Mouse (Mus musculus): ENCODE results near the gene Prdm16. TPM values are rescaled to one million over a fixed set of nuclear protein-coding genes. Genes with fewer than 3 reads are reported as not detected.

The Prdm16 gene
- polyA plus RNA-seq, 1 experiment = not detected

DNA sequence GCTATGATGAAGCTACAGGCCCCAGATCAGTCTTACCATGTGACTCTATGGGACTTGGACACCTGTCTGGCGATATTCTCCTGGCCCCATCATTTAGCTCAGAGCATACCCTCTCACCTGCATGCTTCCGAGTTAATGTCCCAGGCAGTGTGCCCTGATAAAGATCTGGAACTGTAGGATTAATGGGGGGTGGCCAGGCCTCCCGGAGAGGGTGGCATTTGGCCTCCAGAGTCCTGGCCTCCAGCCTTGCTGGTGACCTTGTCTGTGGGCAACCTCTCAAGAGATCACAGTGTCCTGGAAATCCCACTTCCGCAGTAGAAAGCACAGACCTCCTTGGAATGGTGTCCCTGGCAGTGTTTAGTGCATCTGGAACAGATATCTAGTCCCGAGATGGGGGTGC is 131.4 kb downstream of the Prdm16 start:
- Histone ChIP-seq H3K36me3 (ENCODE audit: control insufficient read depth, insufficient read depth) (no peaks in the 10 kb centered on the region), H3K79me2 (ENCODE audit: control insufficient read depth, insufficient read depth) (no peaks in the 10 kb centered on the region), H3K4me3 (no peak overlapping the region), H3K27me3 (ENCODE audit: control insufficient read depth, insufficient read depth, insufficient read length) (no peaks in the 10 kb centered on the region), H3K4me2 (ENCODE audit: low read depth) (no peak overlapping the region), H3ac (ENCODE audit: control insufficient read depth, insufficient read length) (no peak overlapping the region)
- TF ChIP-seq TCF3 (IDR thresholded peaks at IDR 0.05; ENCODE audit: insufficient read length, low read depth) = no peak
- TF ChIP-seq MYOG (IDR thresholded peaks at IDR 0.05; ENCODE audit: control insufficient read depth in 1 of 3, insufficient read depth in 1 of 3, insufficient read length in 2 of 3, low read depth in 2 of 3) = no peak
- no peak for TF ChIP-seq REST (IDR thresholded peaks at IDR 0.05; ENCODE audit: insufficient read depth, insufficient read length)
- no peak for TF ChIP-seq USF1 (IDR thresholded peaks at IDR 0.05; ENCODE audit: low read depth)
- no peak for TF ChIP-seq CEBPB (IDR thresholded peaks at IDR 0.05; ENCODE audit: insufficient read depth, poor library complexity, severe bottlenecking)
- TF ChIP-seq TCF12 (IDR thresholded peaks at IDR 0.05; ENCODE audit: insufficient read depth, poor library complexity, severe bottlenecking) = no peak
- no peak for TF ChIP-seq POLR2AphosphoS2 (IDR thresholded peaks at IDR 0.05; ENCODE audit: insufficient read length, low read depth)
- no peak for TF ChIP-seq MYOD1 (IDR thresholded peaks at IDR 0.05; ENCODE audit: control insufficient read depth in 1 of 3, insufficient read length in 2 of 3, low read depth in 2 of 3)
- TF ChIP-seq MAX (IDR thresholded peaks at IDR 0.05; ENCODE audit: low read depth) = no peak

DNA sequence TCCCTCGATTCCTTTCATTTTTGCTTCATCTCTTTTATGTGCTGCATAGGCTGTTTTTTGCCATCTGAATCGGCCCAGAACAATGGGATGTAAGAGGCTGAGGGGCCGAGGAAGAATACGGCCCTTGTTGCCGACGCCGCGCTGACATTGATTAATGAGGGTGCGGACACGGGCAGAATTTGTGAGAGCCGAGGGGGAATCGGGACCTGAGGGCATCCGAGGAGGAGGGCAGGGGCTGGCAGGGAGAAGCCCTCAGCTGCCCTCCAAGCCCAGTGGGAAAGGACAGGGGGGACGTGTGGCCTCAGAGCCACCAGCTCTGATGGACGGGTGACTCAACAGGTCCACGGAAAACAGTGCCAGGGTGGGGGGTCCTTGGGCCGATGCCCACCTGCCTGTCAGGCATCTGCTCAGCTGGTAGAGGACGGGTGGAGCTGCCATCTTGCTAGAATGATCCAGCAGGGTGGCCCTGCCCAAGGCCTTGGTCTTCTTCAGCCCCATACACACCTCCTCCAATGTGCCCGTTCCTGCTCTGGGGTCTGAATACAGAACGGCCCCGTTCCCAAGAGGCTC is 133.3 kb downstream of the Prdm16 start:
- no peaks in the 10 kb centered on the region for H3K36me3 ChIP-seq (ENCODE audit: control insufficient read depth, insufficient read depth)
- no peak for TF ChIP-seq TCF3 (IDR thresholded peaks at IDR 0.05; ENCODE audit: insufficient read length, low read depth)
- no peaks in the 10 kb centered on the region for H3K79me2 ChIP-seq (ENCODE audit: control insufficient read depth, insufficient read depth)
- no peaks in the 10 kb centered on the region for H3K27me3 ChIP-seq (ENCODE audit: control insufficient read depth, insufficient read depth, insufficient read length)
- H3K4me3 ChIP-seq = no peak overlapping the region
- no peak overlapping the region for H3K4me2 ChIP-seq (ENCODE audit: low read depth)
- no peak overlapping the region for H3ac ChIP-seq (ENCODE audit: control insufficient read depth, insufficient read length)

DNA sequence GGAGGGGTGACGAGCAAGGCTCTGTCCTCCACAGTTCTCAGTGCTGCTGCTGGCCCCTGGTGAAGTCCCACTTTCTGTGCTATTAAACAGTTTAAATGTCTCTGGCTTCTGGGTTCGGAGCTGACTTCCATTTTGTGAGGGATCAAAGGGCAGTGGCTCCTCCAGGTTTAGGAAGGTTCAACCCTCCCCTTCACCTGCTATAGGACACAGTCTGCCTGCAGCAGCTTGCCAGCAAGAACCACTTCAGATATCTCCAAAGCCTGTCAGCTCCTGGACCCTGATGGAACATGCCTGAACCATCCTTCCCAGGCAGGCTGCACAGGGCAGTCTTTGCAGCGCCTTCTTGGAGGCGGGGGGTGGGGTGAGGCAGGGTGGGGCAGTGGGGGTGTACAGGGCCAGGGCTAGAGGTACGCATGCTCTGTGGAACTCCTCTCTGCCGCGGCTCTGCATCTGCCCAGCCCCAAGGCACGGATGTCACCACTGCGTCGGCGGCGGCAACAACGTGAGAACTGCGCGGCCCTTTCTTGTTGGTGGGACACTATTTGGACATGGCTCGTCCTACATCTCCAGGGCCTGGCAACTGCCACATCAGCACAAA is 134.2 kb downstream of the Prdm16 start:
- no peaks in the 10 kb centered on the region for H3K27me3 ChIP-seq (ENCODE audit: control insufficient read depth, insufficient read depth, insufficient read length)
- no peaks in the 10 kb centered on the region for H3K36me3 ChIP-seq (ENCODE audit: control insufficient read depth, insufficient read depth)
- H3ac ChIP-seq (ENCODE audit: control insufficient read depth, insufficient read length) = no peak overlapping the region
- no peak overlapping the region for H3K4me2 ChIP-seq (ENCODE audit: low read depth)
- H3K4me3 ChIP-seq = no peak overlapping the region
- TF ChIP-seq MYOG (IDR thresholded peaks at IDR 0.05; ENCODE audit: control insufficient read depth in 1 of 3, insufficient read depth in 1 of 3, insufficient read length in 2 of 3, low read depth in 2 of 3) = no peak
- no peak for TF ChIP-seq TCF12 (IDR thresholded peaks at IDR 0.05; ENCODE audit: insufficient read depth, poor library complexity, severe bottlenecking)
- no peak for TF ChIP-seq MAX (IDR thresholded peaks at IDR 0.05; ENCODE audit: low read depth)
- no peak for TF ChIP-seq USF1 (IDR thresholded peaks at IDR 0.05; ENCODE audit: low read depth)
- no peak for TF ChIP-seq POLR2AphosphoS2 (IDR thresholded peaks at IDR 0.05; ENCODE audit: insufficient read length, low read depth)
- TF ChIP-seq POLR2A (IDR thresholded peaks at IDR 0.05; ENCODE audit: insufficient read length, low read depth) = no peak
- TF ChIP-seq TCF3 (IDR thresholded peaks at IDR 0.05; ENCODE audit: insufficient read length, low read depth) = no peak
- no peak for TF ChIP-seq MYOD1 (IDR thresholded peaks at IDR 0.05; ENCODE audit: control insufficient read depth in 1 of 3, insufficient read length in 2 of 3, low read depth in 2 of 3)
- no peak for TF ChIP-seq E2F4 (IDR thresholded peaks at IDR 0.05; ENCODE audit: insufficient read depth)
- TF ChIP-seq REST (IDR thresholded peaks at IDR 0.05; ENCODE audit: insufficient read depth, insufficient read length) = no peak
- no peak for TF ChIP-seq CEBPB (IDR thresholded peaks at IDR 0.05; ENCODE audit: insufficient read depth, poor library complexity, severe bottlenecking)
- no peak for TF ChIP-seq SRF (IDR thresholded peaks at IDR 0.05; ENCODE audit: control insufficient read depth, insufficient read length, low read depth)
- H3K79me2 ChIP-seq (ENCODE audit: control insufficient read depth, insufficient read depth) = no peaks in the 10 kb centered on the region

DNA sequence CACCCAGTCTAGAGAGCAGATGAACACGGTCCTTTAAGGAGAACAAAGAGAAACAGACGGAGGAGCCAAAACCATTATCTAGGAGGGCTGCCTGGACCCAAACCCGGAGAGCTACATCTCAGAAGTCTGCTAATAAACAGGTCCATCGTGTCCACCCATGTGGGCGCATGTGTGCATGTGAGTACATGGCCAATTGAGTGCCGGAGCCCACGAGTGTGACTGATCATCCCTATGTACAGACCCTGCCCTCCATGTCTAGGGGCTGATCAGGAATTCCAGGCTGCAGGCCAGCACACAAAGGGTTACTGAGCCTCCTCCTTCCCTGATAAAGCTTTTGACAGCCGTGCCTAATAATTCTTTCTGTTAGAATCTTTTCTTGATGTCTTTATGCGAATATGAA is 136.0 kb downstream of the Prdm16 start:
- Histone ChIP-seq H3K79me2 (ENCODE audit: control insufficient read depth, insufficient read depth) (no peaks in the 10 kb centered on the region), H3ac (ENCODE audit: control insufficient read depth, insufficient read length) (no peak overlapping the region), H3K36me3 (ENCODE audit: control insufficient read depth, insufficient read depth) (no peaks in the 10 kb centered on the region), H3K27me3 (ENCODE audit: control insufficient read depth, insufficient read depth, insufficient read length) (no peaks in the 10 kb centered on the region), H3K4me2 (ENCODE audit: low read depth) (no peak overlapping the region), H3K4me3 (no peak overlapping the region)
- TF ChIP-seq USF1 (IDR thresholded peaks at IDR 0.05; ENCODE audit: low read depth) = no peak
- TF ChIP-seq POLR2AphosphoS2 (IDR thresholded peaks at IDR 0.05; ENCODE audit: insufficient read length, low read depth) = no peak
- TF ChIP-seq POLR2A (IDR thresholded peaks at IDR 0.05; ENCODE audit: insufficient read length, low read depth) = no peak
- no peak for TF ChIP-seq REST (IDR thresholded peaks at IDR 0.05; ENCODE audit: insufficient read depth, insufficient read length)
- TF ChIP-seq TCF12 (IDR thresholded peaks at IDR 0.05; ENCODE audit: insufficient read depth, poor library complexity, severe bottlenecking) = no peak

DNA sequence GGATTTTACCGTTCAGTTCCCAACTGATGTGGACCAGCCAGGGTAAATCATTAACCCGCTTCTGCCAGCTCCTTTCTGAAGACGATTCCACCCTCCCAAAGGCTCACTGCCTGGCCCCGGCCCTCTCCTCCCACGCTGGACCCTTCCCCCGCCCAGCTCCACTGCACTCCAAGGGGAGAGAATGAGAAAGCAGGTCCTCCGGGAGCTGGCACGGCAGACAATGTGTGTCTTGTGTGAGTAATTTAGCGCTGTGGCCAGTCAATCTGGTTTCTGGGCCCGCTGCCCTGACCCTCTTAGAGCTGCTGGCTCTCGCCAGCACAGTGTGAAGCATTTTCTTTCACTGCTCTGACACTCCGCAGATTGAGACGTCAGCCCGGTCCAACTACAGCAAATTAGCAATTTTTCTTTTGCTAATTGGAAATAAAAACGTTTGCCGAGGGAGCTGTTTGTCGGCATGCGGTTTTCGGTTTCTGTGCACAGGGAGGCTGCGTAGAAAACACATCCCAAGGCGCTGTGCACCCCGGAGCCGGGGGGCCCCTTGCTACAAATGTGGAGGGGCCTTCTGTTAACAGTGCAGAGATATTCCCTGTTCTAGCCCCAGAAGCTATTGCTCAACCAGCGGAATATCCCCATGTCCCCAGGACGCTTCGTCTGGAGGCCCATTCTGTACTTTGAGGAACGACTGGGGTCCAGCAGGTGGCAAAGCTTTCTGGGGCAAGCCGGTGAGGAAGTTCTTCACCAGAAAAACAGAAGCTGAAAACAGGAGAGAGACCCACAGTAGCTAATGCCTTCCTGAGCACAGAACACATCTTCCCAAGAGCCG is 136.8 kb downstream of the Prdm16 start:
- Histone ChIP-seq H3K4me2 (ENCODE audit: low read depth) (no peak overlapping the region), H3K4me3 (no peak overlapping the region), H3ac (ENCODE audit: control insufficient read depth, insufficient read length) (no peak overlapping the region), H3K27me3 (ENCODE audit: control insufficient read depth, insufficient read depth, insufficient read length) (no peaks in the 10 kb centered on the region), H3K79me2 (ENCODE audit: control insufficient read depth, insufficient read depth) (no peaks in the 10 kb centered on the region), H3K36me3 (ENCODE audit: control insufficient read depth, insufficient read depth) (no peaks in the 10 kb centered on the region)
- TF ChIP-seq MYOD1 (IDR thresholded peaks at IDR 0.05; ENCODE audit: control insufficient read depth in 1 of 3, insufficient read length in 2 of 3, low read depth in 2 of 3) = no peak
- no peak for TF ChIP-seq CEBPB (IDR thresholded peaks at IDR 0.05; ENCODE audit: insufficient read depth, poor library complexity, severe bottlenecking)
- TF ChIP-seq TCF3 (IDR thresholded peaks at IDR 0.05; ENCODE audit: insufficient read length, low read depth) = no peak
- no peak for TF ChIP-seq POLR2A (IDR thresholded peaks at IDR 0.05; ENCODE audit: insufficient read length, low read depth)
- TF ChIP-seq POLR2AphosphoS2 (IDR thresholded peaks at IDR 0.05; ENCODE audit: insufficient read length, low read depth) = no peak
- no peak for TF ChIP-seq REST (IDR thresholded peaks at IDR 0.05; ENCODE audit: insufficient read depth, insufficient read length)
- TF ChIP-seq MAX (IDR thresholded peaks at IDR 0.05; ENCODE audit: low read depth) = no peak
- TF ChIP-seq TCF12 (IDR thresholded peaks at IDR 0.05; ENCODE audit: insufficient read depth, poor library complexity, severe bottlenecking) = no peak
- no peak for TF ChIP-seq E2F4 (IDR thresholded peaks at IDR 0.05; ENCODE audit: insufficient read depth)
- TF ChIP-seq USF1 (IDR thresholded peaks at IDR 0.05; ENCODE audit: low read depth) = no peak
- no peak for TF ChIP-seq MYOG (IDR thresholded peaks at IDR 0.05; ENCODE audit: control insufficient read depth in 1 of 3, insufficient read depth in 1 of 3, insufficient read length in 2 of 3, low read depth in 2 of 3)
- TF ChIP-seq SRF (IDR thresholded peaks at IDR 0.05; ENCODE audit: control insufficient read depth, insufficient read length, low read depth) = no peak

All from myocyte (in vitro differentiated cells).